Mouse (Mus musculus) kidney, adult 9 months (tissue): ENCODE results near the gene Chrdl2.

Experiments used
- DNase-seq: peaks from one replicate; pipeline ENCODE4 v3.0.0; 2022

Gene Chrdl2

GRCm38 (mm10) chr7:100043096-100043495, 37.1 kb downstream of the Chrdl2 start:
- DNase-seq: no peak

DNA sequence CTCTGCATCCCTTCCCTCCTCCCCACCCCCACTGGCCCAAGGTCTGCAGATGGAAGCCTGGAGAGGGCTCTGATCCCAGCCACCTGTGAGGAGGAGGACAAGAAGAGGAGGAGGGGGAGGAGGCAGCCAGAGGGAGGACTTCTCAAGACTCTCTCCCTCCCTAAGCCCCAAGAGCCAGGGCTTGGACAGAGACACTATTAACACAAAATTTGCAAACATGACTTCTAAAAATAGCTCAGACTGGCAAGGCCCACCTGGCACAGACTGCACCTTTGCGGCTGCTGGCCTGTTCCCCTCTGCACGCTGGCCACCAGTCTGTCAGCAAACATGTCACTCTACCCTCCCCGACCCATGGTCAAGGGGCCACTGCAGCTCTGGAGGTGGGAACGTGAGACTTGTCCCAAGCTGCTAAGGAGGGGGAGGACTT, 37.6 kb downstream of the Chrdl2 start:
- DNase-seq: peak; percentile 13

DNA sequence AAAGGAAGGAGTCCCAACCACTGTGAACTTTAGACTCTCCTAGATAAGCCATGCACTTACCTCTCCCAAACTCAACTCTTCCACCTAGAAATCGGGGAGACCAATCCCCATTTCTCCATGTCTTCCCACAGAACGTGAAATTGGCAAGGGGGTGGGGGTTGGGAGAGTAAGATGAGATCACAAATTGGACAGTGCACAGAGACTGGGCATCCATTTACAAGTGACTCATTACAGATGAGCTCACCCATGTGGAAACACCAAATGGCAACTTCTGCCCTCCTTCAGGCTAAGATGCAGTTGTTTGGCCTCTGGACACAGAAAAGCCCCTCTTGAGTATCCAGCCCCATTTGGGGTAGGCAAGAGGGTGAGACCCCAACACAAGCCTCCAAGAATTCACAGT, 40.5 kb downstream of the Chrdl2 start:
- peak; percentile 62 for DNase-seq

GRCm38 (mm10) chr7:100051904-100052303, 45.9 kb downstream of the Chrdl2 start:
- peak; percentile 78 for DNase-seq

- DNase-seq: peak; percentile 70
Observed at GRCm38 (mm10) chr7:100052991-100053390, 47.0 kb downstream of the Chrdl2 start.

GRCm38 (mm10) chr7:100073959-100074358, 68.0 kb downstream of the Chrdl2 start:
- DNase-seq: no peak

- peak; percentile 50 for DNase-seq
Observed at GRCm38 (mm10) chr7:100076296-100076695, 70.3 kb downstream of the Chrdl2 start.

DNA sequence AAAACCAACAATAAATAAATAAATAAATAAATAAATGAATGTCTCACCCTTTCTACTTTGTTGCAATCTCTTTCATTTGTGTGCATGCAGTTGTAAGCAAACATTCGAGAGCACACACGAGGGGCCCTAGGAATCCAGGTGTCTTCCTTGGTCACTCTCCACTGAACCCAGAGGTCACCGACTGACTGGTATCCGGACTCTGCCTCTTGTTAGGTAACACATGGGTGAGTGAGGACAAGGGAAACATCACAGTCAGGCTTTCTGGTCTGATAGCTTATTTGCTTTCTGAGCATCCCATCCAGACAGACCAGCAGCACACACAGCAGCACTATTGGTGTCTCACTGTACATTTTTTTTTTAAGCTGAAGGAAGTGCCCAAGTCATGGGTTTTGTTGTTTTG, 71.1 kb downstream of the Chrdl2 start:
- DNase-seq: peak; percentile 85

- no peak for DNase-seq
Observed at GRCm38 (mm10) chr7:100080087-100080781, 74.3 kb downstream of the Chrdl2 start.

- DNase-seq: no peak
Observed at GRCm38 (mm10) chr7:100082836-100083235, 76.9 kb downstream of the Chrdl2 start.

- DNase-seq: no peak
Observed at GRCm38 (mm10) chr7:100083812-100084211, 77.8 kb downstream of the Chrdl2 start.
